Mouse (Mus musculus): ENCODE measurements around the gene Zfp442. TPM values are rescaled to one million over a fixed set of nuclear protein-coding genes. Genes with fewer than 3 reads are reported as not detected.
A peak's percentile ranks its signal among the peaks of the same experiment; 100 is the strongest.
"Not testable (repeated sequence)": the region's sequence is repeated elsewhere in the genome, so short reads cannot be mapped to it uniquely, and the experiment has no call there.

Zfp442 gene
- 1.5 and 1.7 TPM in 2 replicates for polyA plus RNA-seq (2012; rRNA removed)

DNA sequence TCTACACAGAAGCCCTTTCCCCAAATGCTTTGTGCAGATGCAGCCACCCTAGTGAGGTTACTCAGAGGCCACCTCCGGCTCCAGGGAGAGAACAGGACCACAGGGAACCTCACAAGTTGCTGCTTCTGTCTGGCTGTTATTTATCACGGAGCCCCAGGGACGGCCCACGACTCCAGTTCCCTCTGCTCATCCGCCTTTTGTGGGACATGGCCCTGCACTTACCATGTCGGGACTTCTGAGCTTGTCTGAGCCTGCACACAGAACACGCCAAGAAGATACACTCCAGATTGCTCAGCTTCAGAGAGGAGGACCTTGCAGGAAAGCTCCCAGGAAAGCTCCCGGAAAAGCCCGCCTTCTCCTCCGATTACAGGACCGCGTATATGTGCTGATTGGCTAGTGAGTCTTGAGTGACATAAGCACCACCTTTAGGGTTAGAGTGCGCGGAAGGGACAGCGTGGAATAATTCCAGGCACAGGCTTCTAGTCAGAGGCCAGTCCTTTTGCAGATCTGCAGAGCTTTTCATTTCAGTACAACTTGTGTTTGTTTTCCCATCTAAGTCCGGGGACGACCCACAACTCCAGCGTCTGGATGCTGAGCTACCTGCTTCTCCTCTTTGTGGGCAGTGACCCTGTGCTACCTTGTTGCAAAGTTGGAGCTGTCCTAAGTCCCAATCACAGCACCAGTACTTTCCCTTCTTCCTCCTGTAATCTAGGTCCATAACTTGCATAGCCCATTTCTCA is at the start of gene Zfp442:
Zfp442 (minus strand) TSS at position 307 of the 740 bp plus-strand sequence.
- H3K4me1 ChIP-seq (ENCODE audit: control insufficient read depth, insufficient read depth, low read length); H3K27me3 ChIP-seq (ENCODE audit: control insufficient read depth, insufficient read depth, low read length); H3K27ac ChIP-seq (ENCODE audit: insufficient read depth, low read length): not testable (repeated sequence)
- under 1% methylated on average over 18 of the region's 18 CpGs for WGBS
- H3K4me3 ChIP-seq (replicated peaks; ENCODE audit: insufficient read depth, low read depth, low read length): peak within 1 kb of the TSS; percentile 80
- peak; percentile 81 for DNase-seq

DNA sequence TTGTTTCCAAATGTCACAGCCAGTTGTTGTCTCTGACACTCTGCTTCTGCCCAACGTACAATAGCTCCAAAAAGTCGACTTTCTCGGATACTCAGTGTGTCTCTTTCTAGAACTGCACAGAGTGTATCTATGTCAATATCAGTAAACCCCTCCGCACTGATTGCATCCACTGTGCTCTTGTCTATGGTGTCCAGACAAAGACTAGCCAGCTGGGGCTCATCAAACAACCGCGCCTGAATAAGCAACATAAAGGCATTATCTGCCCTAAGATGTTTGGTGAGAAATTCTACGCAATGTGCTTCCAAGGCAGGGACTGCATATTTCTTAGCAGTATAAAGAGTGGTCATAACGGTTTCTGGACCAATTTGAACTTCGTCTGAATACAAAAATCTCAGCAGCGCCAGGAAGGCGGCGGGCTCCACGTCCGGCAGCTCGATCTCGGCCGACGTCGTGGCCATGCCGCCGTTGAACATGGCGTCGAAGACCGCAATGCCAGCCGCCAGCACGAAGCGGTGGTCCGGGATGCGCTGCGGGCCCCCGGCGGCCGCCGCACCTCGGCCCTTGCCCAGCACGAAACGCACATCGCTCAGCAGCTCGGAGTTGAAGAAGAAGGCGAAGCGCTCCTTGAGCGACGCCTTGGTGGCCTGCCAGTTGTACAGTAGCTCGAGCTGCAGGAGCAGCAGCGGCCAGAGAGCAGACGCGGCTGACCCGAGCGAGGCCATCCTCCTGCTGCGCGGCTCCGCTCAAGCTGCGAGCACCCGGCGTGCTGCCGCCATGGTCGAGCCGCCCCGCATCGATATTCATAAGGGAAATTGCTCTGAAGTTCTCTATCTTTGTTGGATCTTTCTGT is 49.1 kb upstream of the Zfp442 start:
- DNase-seq; H3K27me3 ChIP-seq (ENCODE audit: control insufficient read depth, insufficient read depth, low read length); H3K4me3 ChIP-seq (replicated peaks; ENCODE audit: insufficient read depth, low read depth, low read length); H3K27ac ChIP-seq (ENCODE audit: insufficient read depth, low read length); H3K4me1 ChIP-seq (ENCODE audit: control insufficient read depth, insufficient read depth, low read length): not testable (repeated sequence)
- 39% methylated on average over 60 of the region's 60 CpGs for WGBS

DNA sequence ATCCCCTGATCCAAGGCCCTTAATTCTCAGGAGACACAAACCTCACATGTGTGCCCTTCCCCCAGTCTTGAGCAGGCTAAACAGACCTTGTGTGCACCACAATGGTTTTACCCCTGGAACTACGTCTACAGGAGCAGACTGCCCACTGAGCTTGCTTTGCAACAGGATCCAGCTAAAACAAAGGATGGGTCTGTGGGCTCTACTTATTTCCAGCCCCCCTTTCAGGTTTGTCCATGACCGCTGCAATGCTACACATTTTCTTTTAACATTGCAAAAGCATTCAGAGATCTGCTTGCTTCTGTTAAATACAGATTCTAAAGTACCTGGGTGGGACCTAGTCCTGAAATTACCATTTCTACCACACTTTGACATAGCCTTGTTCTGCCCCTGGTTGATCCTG is 41.7 kb upstream of the Zfp442 start:
- TF ChIP-seq CTCF (IDR thresholded peaks at IDR 0.05; ENCODE audit: borderline replicate concordance, insufficient read depth, low read depth, low read length) (no peak), POLR2A (IDR thresholded peaks at IDR 0.05; ENCODE audit: borderline replicate concordance, insufficient read depth, low read length) (no peak)
- 45% methylated on average over 2 of the region's 2 CpGs for WGBS
- H3K27ac ChIP-seq (ENCODE audit: insufficient read depth, low read length): no peak overlapping the region
- H3K4me3 ChIP-seq (replicated peaks; ENCODE audit: insufficient read depth, low read depth, low read length): no peak overlapping the region
- no peak for DNase-seq
- no peaks in the 10 kb centered on the region for H3K4me1 ChIP-seq (ENCODE audit: control insufficient read depth, insufficient read depth, low read length)
- H3K27me3 ChIP-seq (ENCODE audit: control insufficient read depth, insufficient read depth, low read length): no peaks in the 10 kb centered on the region

DNA sequence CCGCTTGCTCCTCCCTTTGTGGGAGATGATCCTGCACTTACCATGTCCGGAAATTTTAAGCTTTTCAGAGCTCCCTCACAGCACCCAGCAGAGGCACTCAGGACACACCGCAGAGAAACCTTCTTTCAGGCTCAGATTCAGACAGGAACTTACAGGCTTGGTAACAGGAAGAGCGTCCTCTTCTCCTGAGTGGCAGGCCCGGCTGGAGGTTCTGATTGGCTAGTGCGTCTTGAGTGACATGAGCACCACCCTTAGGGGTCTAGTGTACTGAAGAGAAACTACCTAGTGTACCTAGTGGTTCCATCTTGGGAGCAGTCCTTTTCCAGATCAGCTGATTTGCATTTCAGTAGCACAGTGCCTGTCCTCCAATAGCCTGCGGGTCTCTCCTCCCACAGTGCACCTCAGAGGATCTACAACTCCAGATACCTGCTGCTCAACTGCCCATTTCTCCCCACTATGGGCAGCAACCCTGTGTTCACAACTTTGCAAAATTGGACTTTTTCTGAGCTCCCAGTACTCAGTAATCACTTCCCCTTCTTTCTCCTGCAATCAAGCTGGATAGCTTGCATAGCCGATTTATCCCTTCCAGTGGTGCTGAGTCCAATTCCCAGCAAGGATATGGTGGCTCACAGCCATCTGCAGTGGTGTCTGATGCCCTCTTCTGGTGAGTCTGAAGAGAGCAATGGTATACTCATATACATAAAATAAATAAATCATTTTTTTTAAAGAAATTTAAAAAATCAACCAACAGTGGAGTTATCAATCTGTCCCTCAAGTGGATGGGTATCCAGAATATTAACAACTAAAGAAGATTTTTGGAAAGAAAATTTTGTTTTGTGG is 33.9 kb upstream of the Zfp442 start, which contains the start of gene Zfp345:
Zfp345 (minus strand) TSS at position 153 of the 840 bp plus-strand sequence.
- H3K4me3 ChIP-seq (replicated peaks; ENCODE audit: insufficient read depth, low read depth, low read length); H3K4me1 ChIP-seq (ENCODE audit: control insufficient read depth, insufficient read depth, low read length); H3K27ac ChIP-seq (ENCODE audit: insufficient read depth, low read length); H3K27me3 ChIP-seq (ENCODE audit: control insufficient read depth, insufficient read depth, low read length); DNase-seq: not testable (repeated sequence)
- WGBS: 73% methylated on average over 8 of the region's 8 CpGs

GRCm38 (mm10) chr2:150439084-150439483 is 12.2 kb downstream of the Zfp442 start:
- not testable (repeated sequence) for DNase-seq; H3K27ac ChIP-seq (ENCODE audit: insufficient read depth, low read length); H3K27me3 ChIP-seq (ENCODE audit: control insufficient read depth, insufficient read depth, low read length); H3K4me1 ChIP-seq (ENCODE audit: control insufficient read depth, insufficient read depth, low read length); H3K4me3 ChIP-seq (replicated peaks; ENCODE audit: insufficient read depth, low read depth, low read length)
- 92% methylated on average over 1 of the region's 1 CpGs for WGBS

GRCm38 (mm10) chr2:150412146-150412545 is 39.1 kb downstream of the Zfp442 start:
- not testable (repeated sequence) for H3K27me3 ChIP-seq (ENCODE audit: control insufficient read depth, insufficient read depth, low read length); DNase-seq; H3K4me1 ChIP-seq (ENCODE audit: control insufficient read depth, insufficient read depth, low read length); H3K27ac ChIP-seq (ENCODE audit: insufficient read depth, low read length); H3K4me3 ChIP-seq (replicated peaks; ENCODE audit: insufficient read depth, low read depth, low read length)
- WGBS: 91% methylated on average over 17 of the region's 17 CpGs

DNA sequence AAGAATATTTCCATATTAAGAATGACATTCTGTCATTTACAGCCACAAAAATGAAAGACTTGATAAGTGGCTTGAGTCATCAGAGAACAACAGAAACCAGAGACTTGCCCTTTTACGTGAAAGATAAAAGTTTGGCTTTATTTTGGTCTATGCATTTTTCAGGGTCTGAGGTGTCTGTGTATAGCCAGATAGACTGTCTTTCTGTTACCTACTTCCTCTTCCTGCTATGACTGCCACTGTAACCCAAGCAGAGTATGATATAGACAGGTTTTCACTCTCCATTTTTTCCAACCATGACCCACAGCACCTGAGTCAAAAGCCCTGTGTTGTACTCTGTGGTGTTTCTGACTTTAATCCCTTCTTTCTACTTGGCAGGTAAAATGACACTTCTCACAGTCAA is 61.1 kb downstream of the Zfp442 start:
- Histone ChIP-seq H3K4me1 (ENCODE audit: control insufficient read depth, insufficient read depth, low read length) (no peaks in the 10 kb centered on the region), H3K27me3 (ENCODE audit: control insufficient read depth, insufficient read depth, low read length) (no peaks in the 10 kb centered on the region), H3K27ac (ENCODE audit: insufficient read depth, low read length) (no peak overlapping the region), H3K4me3 (replicated peaks; ENCODE audit: insufficient read depth, low read depth, low read length) (no peak overlapping the region)
- TF ChIP-seq POLR2A (IDR thresholded peaks at IDR 0.05; ENCODE audit: borderline replicate concordance, insufficient read depth, low read length) (no peak), CTCF (IDR thresholded peaks at IDR 0.05; ENCODE audit: borderline replicate concordance, insufficient read depth, low read depth, low read length) (no peak)
- DNase-seq: no peak
- 80% methylated on average over 1 of the region's 1 CpGs for WGBS

- H3K4me1 ChIP-seq (ENCODE audit: control insufficient read depth, insufficient read depth, low read length); H3K4me3 ChIP-seq (replicated peaks; ENCODE audit: insufficient read depth, low read depth, low read length); H3K27me3 ChIP-seq (ENCODE audit: control insufficient read depth, insufficient read depth, low read length); H3K27ac ChIP-seq (ENCODE audit: insufficient read depth, low read length): not testable (repeated sequence)
- WGBS: 93% methylated on average over 19 of the region's 19 CpGs
- peak in 1 of 2 experiments; percentile 14 for DNase-seq
Measured at GRCm38 (mm10) chr2:150385553-150386106, 65.7 kb downstream of the Zfp442 start.
